Mouse (Mus musculus) embryonic facial prominence, embryonic 13.5 days (tissue): ENCODE data around the gene Mea1. TPM values are rescaled to one million over a fixed set of nuclear protein-coding genes. Genes with fewer than 3 reads are reported as not detected.

Experiments used
- ATAC-seq: fragments of 200-750 bp; cut with Nextera tagmentation; 2 replicates; pipeline ENCODE4 v1.8.0; 2017; ENCODE audit warnings: low read depth; ENCODE audit not compliant: insufficient number of reproducible peaks, insufficient read depth, low FRiP score, low TSS enrichment
- H3K27ac ChIP-seq: fragments of 300-500 bp; sonication (generic); 2 replicates; pipeline ENCODE4 v1.5.1; 2015; ENCODE audit warnings: moderate library complexity, mild to moderate bottlenecking, inconsistent platforms
- H3K27me3 ChIP-seq: fragments of 300-500 bp; sonication (generic); 2 replicates; pipeline ENCODE4 v1.6.1; 2015; ENCODE audit warnings: mild to moderate bottlenecking, inconsistent platforms
- H3K36me3 ChIP-seq: fragments of 300-500 bp; sonication (generic); 2 replicates; pipeline ENCODE4 v1.6.1; 2015; ENCODE audit warnings: mild to moderate bottlenecking, inconsistent platforms
- H3K4me1 ChIP-seq: fragments of 300-500 bp; sonication (generic); 2 replicates; pipeline ENCODE4 v1.6.1; 2015; ENCODE audit warnings: inconsistent platforms
- H3K4me2 ChIP-seq: fragments of 300-500 bp; sonication (generic); 2 replicates; pipeline ENCODE4 v1.6.1; 2015; ENCODE audit warnings: moderate library complexity, mild to moderate bottlenecking, inconsistent platforms
- H3K4me3 ChIP-seq: fragments of 300-500 bp; sonication (generic); 2 replicates; pipeline ENCODE4 v1.5.1; 2015; ENCODE audit warnings: mild to moderate bottlenecking, inconsistent platforms
- H3K9ac ChIP-seq: fragments of 300-500 bp; sonication (generic); 2 replicates; pipeline ENCODE4 v1.6.1; 2015; ENCODE audit warnings: mild to moderate bottlenecking, inconsistent platforms
- H3K9me3 ChIP-seq: fragments of 300-500 bp; sonication (generic); 2 replicates; pipeline ENCODE4 v1.6.1; 2016; ENCODE audit warnings: inconsistent platforms
- WGBS: fragments of 180-500 bp; shearing (Covaris S2); methylation state at CpG from one replicate; pipeline ENCODE4 v1.1.7; 2015; ENCODE audit warnings: mixed read lengths; 5-methylcytosine and 5-hydroxymethylcytosine counted together
- polyA plus RNA-seq: library from polyadenylated mRNA; unstranded; fragments of >200 nt; fragmentation: Nextera tagmentation; extraction: Ambion mirVana; gene quantifications from 2 replicates; pipeline ENCODE4 v1.2.1, GENCODE M21; 2015

The Mea1 gene
- polyA plus RNA-seq, 1 experiment from 2014 or later: 176 TPM

- peak; percentile 91 for ATAC-seq
- under 1% methylated on average over 43 of the region's 43 CpGs for WGBS
- Histone ChIP-seq H3K9ac (peak within 1 kb of the TSS; percentile 83), H3K9me3 (no peaks in the 10 kb centered on the region), H3K27me3 (no peaks in the 10 kb centered on the region), H3K36me3 (peaks cover 67% of the 10 kb centered on the region), H3K4me1 (peaks cover 32% of the 10 kb centered on the region), H3K4me3 (peak within 1 kb of the TSS; percentile 84), H3K27ac (peak within 1 kb of the TSS; percentile 98), H3K4me2 (peak within 1 kb of the TSS; percentile 85)
Observed at GRCm38 (mm10) chr17:46673850-46674529, 4.6 kb upstream of the Mea1 start, which contains the start of gene Rrp36. Gene Rrp36, minus strand, starts transcription at chr17:46674352.

DNA sequence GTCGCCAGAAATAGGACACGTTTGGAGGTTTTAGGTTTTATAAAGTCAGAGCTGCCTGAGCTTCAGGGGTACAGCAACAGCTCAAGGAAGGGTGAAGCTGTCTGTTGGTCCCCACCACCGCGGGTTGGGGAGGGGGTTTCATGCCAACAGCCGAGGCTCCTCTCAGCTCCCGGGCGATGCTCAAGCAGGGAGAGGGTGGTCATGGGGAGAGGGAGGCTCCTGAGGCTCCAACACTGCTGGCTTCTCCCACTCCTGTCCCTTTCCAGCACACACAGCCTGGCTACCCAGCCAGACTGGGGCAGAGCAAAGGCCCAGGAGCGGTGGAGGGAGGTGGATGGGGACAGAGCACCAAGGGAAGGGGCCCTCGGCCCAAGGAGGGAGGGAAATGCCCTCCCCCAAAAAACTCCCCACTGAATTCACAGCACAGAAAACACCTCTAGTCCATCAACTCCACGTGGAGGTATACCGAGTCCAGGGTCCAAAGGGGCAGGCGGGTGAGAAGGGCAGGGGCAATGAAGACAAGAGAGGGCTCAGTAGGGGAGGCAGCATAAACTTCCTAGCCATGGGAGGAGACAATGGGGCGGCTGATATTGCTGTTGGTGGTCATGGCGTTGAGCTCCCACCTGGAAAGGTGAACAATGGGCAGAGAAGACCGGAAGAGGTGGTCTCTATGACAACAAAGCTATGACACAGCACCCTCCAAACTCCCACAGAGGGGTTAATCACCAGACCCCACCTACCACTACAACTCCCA lies 3.9 kb upstream of the Mea1 start:
- no peaks in the 10 kb centered on the region for H3K27me3 ChIP-seq
- 14% methylated on average over 15 of the region's 15 CpGs for WGBS
- peak overlapping the region; percentile 83 for H3K9ac ChIP-seq
- ATAC-seq: peak; percentile 49; the same call in 1 of the 2 replicates
- H3K4me3 ChIP-seq: peak overlapping the region; percentile 84
- peak overlapping the region; percentile 85 for H3K4me2 ChIP-seq
- no peaks in the 10 kb centered on the region for H3K9me3 ChIP-seq
- peak overlapping the region; percentile 98 for H3K27ac ChIP-seq
- peaks cover 60% of the 10 kb centered on the region for H3K36me3 ChIP-seq
- peaks cover 40% of the 10 kb centered on the region for H3K4me1 ChIP-seq

- Histone ChIP-seq H3K36me3 (peaks cover 52% of the 10 kb centered on the region), H3K4me2 (peak overlapping the region; percentile 95), H3K4me1 (peaks cover 40% of the 10 kb centered on the region), H3K4me3 (peak overlapping the region; percentile 89), H3K9ac (peak overlapping the region; percentile 84), H3K27ac (peak overlapping the region; percentile 90), H3K9me3 (no peaks in the 10 kb centered on the region), H3K27me3 (no peaks in the 10 kb centered on the region)
- WGBS: 31% methylated on average over 9 of the region's 9 CpGs
- no peak for ATAC-seq
Observed at GRCm38 (mm10) chr17:46678911-46679310, 318 bp downstream of the Mea1 start.

GRCm38 (mm10) chr17:46679843-46680759 lies 1.5 kb downstream of the Mea1 start:
- H3K9ac ChIP-seq: peak overlapping the region; percentile 84
- peak overlapping the region; percentile 90 for H3K27ac ChIP-seq
- H3K9me3 ChIP-seq: no peaks in the 10 kb centered on the region
- H3K4me3 ChIP-seq: peak overlapping the region; percentile 89
- H3K4me2 ChIP-seq: peak overlapping the region; percentile 95
- under 1% methylated on average over 34 of the region's 34 CpGs for WGBS
- ATAC-seq: peak; percentile 38
- no peaks in the 10 kb centered on the region for H3K27me3 ChIP-seq
- H3K36me3 ChIP-seq: peaks cover 60% of the 10 kb centered on the region
- peaks cover 32% of the 10 kb centered on the region for H3K4me1 ChIP-seq

GRCm38 (mm10) chr17:46680760-46681373 lies 2.3 kb downstream of the Mea1 start, which contains the start of gene Klhdc3:
Gene Klhdc3, minus strand, starts transcription at chr17:46680914.
- Histone ChIP-seq H3K4me1 (peaks cover 27% of the 10 kb centered on the region), H3K4me3 (peak within 1 kb of the TSS; percentile 89), H3K36me3 (peaks cover 60% of the 10 kb centered on the region), H3K27ac (peak within 1 kb of the TSS; percentile 90), H3K9ac (peak within 1 kb of the TSS; percentile 84), H3K9me3 (no peaks in the 10 kb centered on the region), H3K27me3 (no peaks in the 10 kb centered on the region), H3K4me2 (peak within 1 kb of the TSS; percentile 95)
- ATAC-seq: peak; percentile 94
- WGBS: under 1% methylated on average over 49 of the region's 49 CpGs

DNA sequence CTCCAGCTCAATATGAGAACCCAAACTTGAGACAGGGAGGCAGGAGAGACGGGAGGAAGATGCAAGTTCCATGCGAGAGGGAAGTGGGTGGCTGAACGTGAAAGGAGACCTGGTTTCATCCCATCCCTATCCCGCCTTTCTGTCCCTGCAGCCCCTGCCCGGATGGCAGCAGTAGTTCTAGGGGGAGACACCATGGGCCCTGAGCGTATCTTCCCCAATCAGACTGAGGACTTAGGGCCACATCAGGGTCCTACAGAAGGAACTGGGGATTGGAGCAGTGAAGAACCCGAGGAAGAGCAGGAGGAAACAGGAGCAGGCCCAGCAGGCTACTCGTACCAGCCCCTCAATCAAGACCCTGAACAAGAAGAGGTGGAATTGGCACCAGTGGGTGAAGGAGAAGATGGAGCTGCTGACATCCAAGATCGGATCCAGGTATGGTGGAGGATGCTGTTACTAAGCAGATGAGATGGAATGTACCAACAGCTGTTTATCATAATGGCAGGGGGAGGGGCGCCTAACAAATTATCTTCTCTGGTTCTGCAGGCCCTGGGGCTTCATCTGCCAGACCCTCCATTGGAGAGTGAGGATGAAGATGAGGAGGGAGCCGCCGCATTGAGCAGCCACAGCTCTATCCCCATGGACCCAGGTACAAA lies 3.0 kb downstream of the Mea1 start:
- H3K27ac ChIP-seq: peak overlapping the region; percentile 84
- WGBS: 11% methylated on average over 12 of the region's 12 CpGs
- peaks cover 60% of the 10 kb centered on the region for H3K36me3 ChIP-seq
- no peaks in the 10 kb centered on the region for H3K9me3 ChIP-seq
- ATAC-seq: no peak
- H3K27me3 ChIP-seq: no peaks in the 10 kb centered on the region
- peak overlapping the region; percentile 89 for H3K4me3 ChIP-seq
- H3K4me1 ChIP-seq: peaks cover 27% of the 10 kb centered on the region
- H3K4me2 ChIP-seq: peak overlapping the region; percentile 95
- peak overlapping the region; percentile 84 for H3K9ac ChIP-seq

DNA sequence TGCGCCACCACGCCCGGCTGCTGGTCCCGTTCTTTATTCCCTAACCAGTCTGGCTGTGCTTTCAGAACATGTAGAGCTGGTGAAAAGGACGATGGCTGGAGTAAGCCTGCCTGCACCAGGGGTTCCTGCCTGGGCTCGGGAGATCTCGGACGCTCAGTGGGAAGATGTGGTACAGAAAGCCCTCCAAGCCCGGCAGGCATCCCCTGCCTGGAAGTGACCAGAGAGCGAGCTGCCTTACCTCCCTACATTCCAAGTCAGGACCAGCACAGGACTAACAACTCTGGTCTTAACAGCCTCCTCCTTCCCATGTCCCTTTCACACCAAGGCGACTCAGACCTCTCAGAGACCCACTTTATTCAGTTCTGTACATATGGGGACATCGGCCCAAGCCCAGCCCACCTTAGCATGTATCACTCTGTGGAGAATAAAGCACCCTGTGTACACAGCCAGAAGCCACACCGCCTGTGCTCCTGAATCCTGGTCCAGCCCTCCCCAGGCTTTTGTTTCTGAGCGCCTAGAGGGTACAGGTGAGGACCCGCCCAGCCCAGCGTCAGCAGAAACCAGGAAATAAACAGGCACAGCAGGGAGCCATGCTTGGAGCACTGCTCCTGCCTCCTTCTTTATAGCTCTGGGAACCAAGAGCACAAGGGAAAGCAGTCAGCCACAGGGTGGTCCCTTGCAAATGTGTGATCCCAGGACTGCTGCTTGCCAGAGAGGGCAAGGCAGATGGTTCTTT lies 4.2 kb downstream of the Mea1 start:
- H3K9me3 ChIP-seq: no peaks in the 10 kb centered on the region
- no peak overlapping the region for H3K9ac ChIP-seq
- peaks cover 59% of the 10 kb centered on the region for H3K36me3 ChIP-seq
- no peak overlapping the region for H3K27ac ChIP-seq
- 81% methylated on average over 16 of the region's 16 CpGs for WGBS
- ATAC-seq: no peak
- H3K4me2 ChIP-seq: no peak overlapping the region
- peaks cover 27% of the 10 kb centered on the region for H3K4me1 ChIP-seq
- no peaks in the 10 kb centered on the region for H3K27me3 ChIP-seq
- H3K4me3 ChIP-seq: no peak overlapping the region

GRCm38 (mm10) chr17:46685913-46686312 lies 7.3 kb downstream of the Mea1 start:
- Histone ChIP-seq H3K4me3 (no peak overlapping the region), H3K4me1 (peaks cover 9% of the 10 kb centered on the region), H3K4me2 (no peak overlapping the region), H3K27me3 (no peaks in the 10 kb centered on the region), H3K36me3 (peaks cover 53% of the 10 kb centered on the region), H3K9me3 (no peaks in the 10 kb centered on the region), H3K27ac (no peak overlapping the region), H3K9ac (no peak overlapping the region)
- no peak for ATAC-seq
- WGBS: 91% methylated on average over 6 of the region's 6 CpGs

DNA sequence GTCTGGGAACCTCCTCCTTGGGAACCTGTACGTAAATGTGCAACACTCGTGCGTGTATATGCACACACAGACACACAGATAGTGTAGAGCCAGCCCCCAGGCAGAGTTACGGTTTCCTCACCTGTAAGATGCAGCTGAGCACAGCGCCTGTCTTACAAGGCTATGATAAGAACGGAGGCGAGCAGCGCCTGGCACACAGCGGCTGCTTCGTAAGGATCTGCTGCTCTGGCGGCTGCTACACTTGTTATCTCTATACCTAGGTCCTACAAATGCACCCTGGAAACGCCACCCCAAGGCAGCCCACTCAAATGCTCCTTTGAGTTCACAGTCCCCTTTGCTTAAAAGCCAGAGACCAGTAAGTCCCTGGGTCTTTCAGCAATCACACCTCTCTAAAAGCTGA lies 12.1 kb downstream of the Mea1 start:
- peaks cover 38% of the 10 kb centered on the region for H3K36me3 ChIP-seq
- H3K27me3 ChIP-seq: no peaks in the 10 kb centered on the region
- no peak overlapping the region for H3K4me2 ChIP-seq
- no peaks in the 10 kb centered on the region for H3K9me3 ChIP-seq
- no peak overlapping the region for H3K9ac ChIP-seq
- WGBS: 96% methylated on average over 12 of the region's 12 CpGs
- no peak overlapping the region for H3K4me3 ChIP-seq
- no peaks in the 10 kb centered on the region for H3K4me1 ChIP-seq
- no peak overlapping the region for H3K27ac ChIP-seq
- no peak for ATAC-seq

GRCm38 (mm10) chr17:46691390-46691789 lies 12.8 kb downstream of the Mea1 start:
- WGBS: 88% methylated on average over 2 of the region's 2 CpGs
- Histone ChIP-seq H3K4me2 (no peak overlapping the region), H3K36me3 (peaks cover 38% of the 10 kb centered on the region), H3K4me3 (no peak overlapping the region), H3K27ac (no peak overlapping the region), H3K27me3 (no peaks in the 10 kb centered on the region), H3K9ac (no peak overlapping the region), H3K4me1 (no peaks in the 10 kb centered on the region), H3K9me3 (no peaks in the 10 kb centered on the region)
- no peak for ATAC-seq
